Mouse (Mus musculus): ENCODE results near the gene Srcap.
A peak's percentile ranks its signal among the peaks of the same experiment; 100 is the strongest.

GRCm38 (mm10) chr7:127572895-127573471 lies 61.2 kb downstream of the Srcap start, which contains the start of gene Phkg2:
- peak; percentile 78; the same call in 1 of the 2 replicates for TF ChIP-seq POLR2A (IDR thresholded peaks at IDR 0.05; ENCODE audit: borderline replicate concordance, extremely low read depth, low read depth, low read length)
- TF ChIP-seq CTCF (IDR thresholded peaks at IDR 0.05; ENCODE audit: insufficient read depth, low read length) = no peak

Measured in lung, adult 2 months (tissue).